Mouse (Mus musculus) ovary, postnatal 10 days (tissue): ENCODE results near the gene Npy.

Experiments
- DNase-seq: peaks from one replicate; pipeline ENCODE4 v3.0.0; 2022; ENCODE audit warnings: low spot score

The Npy gene

DNA sequence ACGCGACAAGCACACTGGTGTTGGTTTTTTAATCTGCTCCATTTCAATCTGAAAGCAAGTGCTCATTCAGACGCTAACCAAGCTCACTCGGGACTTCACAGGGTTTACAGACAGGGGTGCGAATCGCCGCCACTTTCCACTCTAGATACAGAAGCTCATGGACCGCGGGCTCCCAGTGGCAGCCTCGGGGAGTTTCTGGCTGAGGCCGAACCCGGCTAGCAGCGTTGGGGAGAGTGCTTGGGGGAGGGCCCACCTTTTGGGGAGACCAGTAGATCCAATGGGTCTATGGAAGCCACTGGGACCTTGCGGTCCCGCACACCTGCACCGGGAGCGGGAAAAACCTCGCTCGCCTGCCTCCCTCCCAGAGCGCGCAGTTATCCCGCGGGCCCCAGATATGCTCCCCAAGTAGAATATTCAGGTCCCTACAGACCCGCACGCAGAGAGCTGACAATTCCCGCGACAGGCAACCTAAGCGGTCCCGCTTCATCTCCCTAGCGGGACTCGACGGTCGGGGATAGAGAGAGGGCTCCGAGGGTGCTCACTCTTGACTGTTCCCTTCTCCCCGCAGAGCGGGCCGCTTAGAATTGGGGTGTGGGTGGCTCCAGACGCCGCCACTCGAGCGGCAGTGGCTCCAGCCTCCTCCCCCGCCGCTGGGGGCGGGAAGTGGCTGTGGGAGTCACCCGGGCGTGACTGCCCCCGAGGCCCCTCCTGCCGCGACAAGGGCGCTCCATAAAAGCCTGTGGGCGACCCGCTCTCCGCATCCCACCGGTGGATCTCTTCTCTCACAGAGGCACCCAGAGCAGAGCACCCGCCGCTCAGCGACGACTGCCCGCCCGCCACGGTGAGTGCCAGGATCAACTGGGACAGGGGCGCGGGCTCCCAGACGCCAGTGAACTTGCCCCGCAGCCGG lies at the start of gene Npy:
TSS of gene Npy (plus strand) at position 750 of the 910 bp plus-strand sequence.
- DNase-seq = peak; percentile 6

GRCm38 (mm10) chr6:49775006-49775405 lies 47.5 kb upstream of the Npy start:
- DNase-seq = no peak

DNA sequence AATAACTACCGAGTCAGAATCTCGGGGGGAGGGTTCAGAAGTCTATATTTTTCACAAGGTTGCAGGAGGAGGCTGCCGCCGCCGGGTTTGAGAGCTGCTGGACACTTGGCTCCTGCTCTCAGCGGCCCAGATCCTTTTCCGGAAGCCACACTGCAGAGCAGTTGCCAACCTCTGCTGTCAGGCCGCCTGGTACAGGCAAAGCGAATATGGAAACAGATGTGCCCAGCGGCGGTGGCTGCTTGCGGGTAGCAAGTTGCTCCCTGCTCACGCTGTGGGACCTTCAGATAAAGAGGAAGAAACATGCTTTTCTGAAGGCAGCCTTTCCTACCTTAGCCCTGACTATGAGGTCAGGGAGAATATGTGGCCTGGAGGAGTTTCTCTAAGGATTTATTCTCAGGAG lies 44.4 kb upstream of the Npy start:
- DNase-seq = no peak

DNA sequence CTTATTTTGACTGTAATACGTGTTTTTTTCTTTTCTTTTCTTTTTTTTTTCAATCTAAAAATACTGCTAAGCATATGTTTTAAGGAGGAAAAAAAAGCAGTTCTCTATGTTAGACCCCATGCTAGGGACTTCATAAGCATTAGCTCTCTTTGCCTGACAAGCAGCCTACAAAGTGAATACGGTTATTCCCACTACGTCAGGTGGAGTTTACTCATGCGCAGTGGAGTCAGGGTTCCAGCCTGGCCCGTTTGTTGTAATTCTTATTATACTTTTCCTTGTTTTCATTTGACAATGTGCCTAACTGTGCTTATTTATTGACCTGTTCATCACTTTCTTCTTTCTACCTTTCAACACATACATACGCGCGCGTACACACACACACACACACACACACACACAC lies 43.8 kb upstream of the Npy start:
- no peak for DNase-seq

- DNase-seq = no peak
Observed at GRCm38 (mm10) chr6:49779606-49780005, 42.9 kb upstream of the Npy start.

GRCm38 (mm10) chr6:49780846-49781400 lies 41.6 kb upstream of the Npy start:
- DNase-seq = no peak

GRCm38 (mm10) chr6:49781852-49782251 lies 40.7 kb upstream of the Npy start:
- DNase-seq = no peak

GRCm38 (mm10) chr6:49782679-49783078 lies 39.8 kb upstream of the Npy start:
- no peak for DNase-seq

GRCm38 (mm10) chr6:49792524-49792923 lies 30.0 kb upstream of the Npy start:
- DNase-seq = no peak

DNA sequence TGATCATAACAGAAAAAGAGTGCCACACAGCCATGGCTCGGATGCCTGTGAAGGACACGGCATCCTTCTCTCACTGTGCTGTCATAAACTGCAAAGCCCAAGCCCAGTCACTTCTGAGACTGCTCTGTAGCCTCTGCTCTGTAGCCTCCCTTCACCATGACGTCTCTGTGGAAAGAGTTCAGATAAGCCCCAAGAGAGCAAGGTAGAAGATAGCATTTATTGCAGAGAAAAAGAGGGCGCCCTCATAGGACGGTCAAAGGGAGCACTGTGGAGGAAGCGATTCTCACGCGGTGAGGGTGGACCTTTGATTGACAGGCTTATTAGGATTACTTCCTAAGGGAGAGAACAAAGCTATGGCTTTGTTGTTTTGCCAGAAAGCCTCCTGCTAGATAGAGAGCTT lies 18.4 kb upstream of the Npy start:
- no peak for DNase-seq

DNA sequence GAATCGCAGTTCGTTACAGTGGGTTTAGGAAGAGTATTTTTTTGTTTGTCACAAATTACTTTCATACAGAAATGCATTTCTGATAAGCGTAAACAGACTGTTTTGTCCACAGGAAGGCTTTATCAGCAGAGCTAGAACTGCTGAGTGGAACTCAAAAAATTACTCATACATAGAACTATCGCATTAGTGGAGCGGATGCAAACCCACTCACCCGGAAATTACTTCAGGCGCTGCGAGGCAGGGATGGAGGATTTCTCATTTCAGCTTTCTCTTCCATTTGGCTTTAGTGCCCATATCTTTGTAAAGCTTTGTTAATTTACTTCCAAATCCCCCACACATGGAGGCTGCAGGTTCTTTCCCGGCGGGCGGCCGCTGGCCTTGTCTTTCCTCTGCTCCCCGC lies 14.4 kb upstream of the Npy start:
- DNase-seq = no peak

- DNase-seq = no peak
Observed at GRCm38 (mm10) chr6:49817183-49817582, 5.3 kb upstream of the Npy start.

- DNase-seq = no peak
Observed at GRCm38 (mm10) chr6:49817625-49818024, 4.9 kb upstream of the Npy start.

DNA sequence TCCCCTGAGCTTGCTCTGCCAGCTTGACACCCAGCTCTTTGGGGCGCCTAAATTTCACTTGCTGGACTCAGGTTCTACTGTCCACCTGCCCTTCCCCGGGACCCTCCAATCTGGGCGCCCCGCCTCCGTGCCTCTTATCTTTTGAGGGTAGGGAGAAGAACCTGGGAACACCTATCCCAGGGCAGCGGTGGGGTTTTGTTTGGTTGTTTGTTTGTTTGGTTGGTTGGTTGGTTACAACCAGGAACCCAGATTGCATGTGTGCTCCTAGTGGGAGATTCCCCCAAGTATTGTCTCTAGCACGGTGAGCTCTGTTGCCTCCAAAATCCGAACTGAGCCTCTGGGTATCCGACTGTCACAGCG lies 341 bp downstream of the Npy start:
- no peak for DNase-seq

DNA sequence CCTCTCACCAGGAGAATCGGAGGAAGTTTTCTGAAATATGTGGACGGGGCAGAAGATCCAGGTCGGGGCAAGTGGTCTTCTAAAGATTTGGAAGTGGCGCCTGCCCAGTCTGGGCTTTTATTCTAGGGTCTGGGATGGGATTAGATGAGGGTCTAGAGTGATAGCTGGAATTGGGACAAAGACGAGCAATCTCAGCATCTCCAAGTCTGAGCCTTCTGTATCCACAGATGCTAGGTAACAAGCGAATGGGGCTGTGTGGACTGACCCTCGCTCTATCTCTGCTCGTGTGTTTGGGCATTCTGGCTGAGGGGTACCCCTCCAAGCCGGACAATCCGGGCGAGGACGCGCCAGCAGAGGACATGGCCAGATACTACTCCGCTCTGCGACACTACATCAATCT lies 861 bp downstream of the Npy start:
- no peak for DNase-seq

DNA sequence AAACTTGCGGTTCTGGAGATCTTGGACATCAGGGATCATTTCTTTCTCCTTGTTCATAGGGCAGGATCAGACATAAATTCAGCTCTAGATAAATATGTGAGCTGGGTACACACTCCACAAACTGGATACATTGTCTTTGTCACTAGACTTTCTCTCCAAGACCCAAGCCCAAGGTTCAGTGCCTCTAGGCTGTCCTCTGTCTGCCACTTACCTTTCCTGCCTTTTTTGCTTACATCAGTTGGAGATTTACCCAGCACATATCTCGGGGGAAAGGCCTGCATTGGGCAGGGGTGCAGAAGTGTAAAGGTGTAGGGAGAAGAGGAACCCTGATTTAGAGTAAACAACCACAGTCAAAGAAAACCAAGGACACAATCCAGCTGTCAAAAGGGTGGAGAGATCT lies 1.3 kb downstream of the Npy start:
- no peak for DNase-seq

DNA sequence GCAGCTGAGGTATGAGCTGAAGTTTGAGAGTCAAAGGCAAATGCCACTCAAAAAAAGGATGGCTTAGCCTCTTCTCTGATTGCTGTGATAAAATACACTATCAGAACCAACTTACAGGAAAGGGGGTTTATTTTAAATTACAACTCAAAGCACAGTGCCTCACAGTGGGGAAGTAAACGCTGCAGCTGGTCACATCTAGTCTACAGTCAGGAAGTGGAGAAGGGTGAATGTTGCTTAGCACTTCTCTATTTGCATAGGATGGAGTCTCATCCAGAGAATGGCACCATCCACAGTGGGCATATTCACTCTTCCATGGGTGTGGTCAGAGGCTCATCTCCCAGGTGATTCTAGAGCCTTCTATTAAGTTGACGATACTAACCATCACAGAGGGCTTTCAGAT lies 9.1 kb downstream of the Npy start:
- no peak for DNase-seq

DNA sequence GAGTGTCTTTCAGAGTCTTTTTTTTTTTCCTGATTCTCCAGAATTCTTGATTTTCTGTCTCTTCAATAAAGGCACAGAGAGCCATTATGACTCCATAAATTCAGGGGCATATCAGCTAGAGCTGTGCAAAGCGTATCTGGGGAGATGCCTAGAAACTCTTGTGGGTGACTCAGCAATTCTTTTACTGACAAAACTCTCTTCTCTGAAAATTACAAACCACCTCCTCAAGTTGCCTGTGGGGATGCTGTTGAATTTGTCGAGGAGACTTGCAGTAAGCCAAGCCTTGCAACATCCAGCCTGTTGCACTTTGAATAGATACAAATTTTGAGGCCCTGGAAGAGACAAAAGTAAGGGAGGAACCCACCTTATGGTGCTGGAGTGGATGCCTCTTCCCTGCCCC lies 34.3 kb downstream of the Npy start:
- no peak for DNase-seq

GRCm38 (mm10) chr6:49867571-49867970 lies 45.1 kb downstream of the Npy start:
- no peak for DNase-seq

DNA sequence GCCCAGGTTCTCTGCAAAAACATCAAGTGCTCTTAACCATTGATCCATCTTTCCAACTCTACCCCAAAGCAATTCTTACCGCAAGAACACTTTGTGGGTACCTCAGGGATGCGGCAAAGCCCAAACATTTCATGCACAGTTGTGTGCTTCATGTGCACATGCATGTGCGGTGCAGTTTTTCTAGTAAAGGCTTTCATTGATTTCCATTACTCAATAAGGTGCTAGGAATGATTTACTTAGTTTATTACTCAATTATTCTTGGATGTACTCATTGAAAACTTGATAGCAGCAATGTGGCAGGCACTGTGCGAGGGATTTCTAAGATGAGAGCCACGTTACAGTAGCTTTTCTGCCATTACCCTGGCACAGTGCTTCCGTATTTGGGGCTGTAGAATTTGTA lies 48.6 kb downstream of the Npy start:
- no peak for DNase-seq

- no peak for DNase-seq
Observed at GRCm38 (mm10) chr6:49873556-49873955, 51.0 kb downstream of the Npy start.

GRCm38 (mm10) chr6:49875160-49875559 lies 52.6 kb downstream of the Npy start:
- no peak for DNase-seq

DNA sequence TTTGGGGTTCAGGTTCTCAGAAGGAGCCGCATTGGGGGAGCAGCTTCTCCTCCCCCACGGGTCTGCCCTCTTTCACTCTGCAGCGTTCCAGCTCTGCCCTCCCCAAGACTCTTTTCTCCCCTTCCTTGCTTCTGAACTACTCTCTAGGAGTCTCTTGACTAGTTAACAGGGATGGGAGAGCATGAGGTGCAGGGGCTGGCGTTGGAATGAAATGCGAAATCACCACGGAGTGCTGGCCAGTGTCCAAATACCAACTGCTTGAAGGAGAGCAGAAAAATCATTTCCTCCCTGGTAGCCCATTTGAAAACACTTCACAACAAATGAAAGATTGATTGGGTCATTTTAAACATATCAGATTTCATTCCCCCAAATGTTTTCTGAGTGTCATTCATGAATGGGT lies 53.3 kb downstream of the Npy start:
- no peak for DNase-seq
